Mouse (Mus musculus) ES-E14 (cell line): Measurements from ENCODE around the gene Ftcd.

Source experiments
- HCFC1 ChIP-seq: IDR thresholded peaks from 2 replicates; pipeline ENCODE4 v1.6.1; 2012; ENCODE audit warnings: low read length, inconsistent platforms, borderline replicate concordance; ENCODE audit not compliant: insufficient read depth
- MAFK ChIP-seq: IDR thresholded peaks from 2 replicates; pipeline ENCODE4 v1.6.1; 2014; ENCODE audit warnings: mild to moderate bottlenecking, low read depth, low read length, inconsistent platforms; ENCODE audit not compliant: insufficient read depth

- no peak for TF ChIP-seq MAFK
- TF ChIP-seq HCFC1, result no peak
Measured at GRCm38 (mm10) chr10:76571070-76571469, 4.4 kb upstream of the Ftcd start.
